8 mouse cellular contexts compared by ENCODE assay signal in the genomic region with DNA sequence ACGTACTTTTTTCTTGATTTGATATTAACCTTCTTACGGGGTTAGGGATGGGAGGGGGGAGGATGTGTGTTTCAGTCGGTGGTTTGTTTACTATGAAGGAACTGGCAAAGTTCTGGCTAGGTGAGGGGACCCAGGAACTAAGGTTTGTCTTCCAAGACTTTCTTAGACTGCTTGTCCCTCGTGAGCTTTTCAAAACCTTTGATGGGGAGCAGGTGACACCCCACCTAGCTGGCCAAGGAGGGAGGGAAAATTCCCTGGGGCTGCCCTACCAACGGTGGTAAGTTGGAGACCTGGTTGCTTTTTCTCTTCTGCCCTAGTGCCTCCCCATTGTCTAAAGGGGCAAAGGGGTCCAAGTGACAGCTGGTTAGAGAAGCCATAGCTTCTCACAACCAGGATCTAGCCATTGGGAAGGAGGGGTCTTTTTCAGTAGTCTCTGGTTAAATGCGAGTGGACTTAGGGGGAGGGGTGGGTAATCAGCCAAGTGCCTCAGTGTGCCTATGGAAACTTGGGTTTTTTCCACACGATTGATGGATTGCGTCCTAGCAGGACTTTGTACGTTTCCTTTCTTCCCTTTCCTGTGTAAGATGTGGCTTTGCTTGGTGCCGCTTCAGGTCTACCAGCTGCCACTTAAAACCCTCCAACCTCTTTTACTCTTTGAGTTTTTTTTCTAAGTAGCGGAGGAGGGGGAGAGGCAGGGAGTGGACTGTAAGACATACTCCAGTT. TPM values are rescaled to one million over a fixed set of nuclear protein-coding genes. Genes with fewer than 3 reads are reported as not detected.
DNase-seq lines count a peak whose midpoint lies in the region; ATAC-seq lines count a peak whose summit lies in the region.

No protein-coding gene starts in this region.

- H3K4me1 ChIP-seq in hindbrain, embryonic 14.5 days (replicated peaks; ENCODE audit: control insufficient read depth, insufficient read depth, low read length): peaks cover 31% of the 10 kb centered on the region
- peaks cover 62% of the 10 kb centered on the region for H3K4me1 ChIP-seq in midbrain, embryonic 13.5 days (replicated peaks)

- peak overlapping the region; percentile 73 for H3K4me2 ChIP-seq in hindbrain, embryonic 14.5 days (replicated peaks)
- peak overlapping the region; percentile 99 for H3K4me2 ChIP-seq in midbrain, embryonic 13.5 days (replicated peaks)

- peak overlapping the region; percentile 94 for H3K9ac ChIP-seq in hindbrain, embryonic 14.5 days
- H3K9ac ChIP-seq in midbrain, embryonic 13.5 days (replicated peaks): peak overlapping the region; percentile 99

- no peaks in the 10 kb centered on the region for H3K36me3 ChIP-seq in hindbrain, embryonic 14.5 days (replicated peaks; ENCODE audit: control insufficient read depth, insufficient read depth)
- H3K36me3 ChIP-seq in midbrain, embryonic 13.5 days: no peaks in the 10 kb centered on the region

- no peaks in the 10 kb centered on the region for H3K9me3 ChIP-seq in hindbrain, embryonic 14.5 days (ENCODE audit: control insufficient read depth, low read length)
- H3K9me3 ChIP-seq in midbrain, embryonic 13.5 days: no peaks in the 10 kb centered on the region

- peak overlapping the region; percentile 61 for H3K4me3 ChIP-seq in hindbrain, embryonic 14.5 days (replicated peaks; ENCODE audit: low read length)
- peak overlapping the region; percentile 60 for H3K4me3 ChIP-seq in midbrain, embryonic 13.5 days (replicated peaks)

- peak overlapping the region; percentile 27; the same call in 1 of the 2 replicates for H3K27ac ChIP-seq in hindbrain, embryonic 14.5 days
- peak overlapping the region; percentile 73; the same call in 1 of the 2 replicates for H3K27ac ChIP-seq in midbrain, embryonic 13.5 days

- DNase-seq in left cerebral cortex, postnatal 4 days: peak; percentile 38
- no peak for DNase-seq in left cerebral cortex, postnatal 14 days (ENCODE audit: low spot score in 2 of 2)
- DNase-seq in embryo, embryonic 10 days (ENCODE audit: low spot score): peak; percentile 54
- DNase-seq in hindbrain, embryonic 14.5 days (ENCODE audit: low spot score): no peak
- no peak for DNase-seq in cerebellum, postnatal 4 days (ENCODE audit: low spot score in 2 of 2)
- no peak for DNase-seq in right cerebral cortex, postnatal 14 days

- H3K27me3 ChIP-seq in hindbrain, embryonic 14.5 days (ENCODE audit: control insufficient read depth, insufficient read depth, low read length): 0 out of 2 replicates have a peak, but pooled peaks cover 6% of the 10 kb centered on the region
- peaks cover 5% of the 10 kb centered on the region; the same call in 1 of the 2 replicates for H3K27me3 ChIP-seq in midbrain, embryonic 13.5 days

- 7% methylated on average over 11 of the region's 11 CpGs for WGBS in hindbrain, embryonic 14.5 days
- WGBS in midbrain, embryonic 13.5 days: 11% methylated on average over 11 of the region's 11 CpGs

- intact Hi-C loops in left cerebral cortex, postnatal 4 days (cut with DNase I): no loop called here
- intact Hi-C loops in left cerebral cortex, postnatal 14 days (cut with DNase I): no loop called here

- peak; percentile 4; the same call in 1 of the 2 replicates for ATAC-seq in hindbrain, embryonic 14.5 days (ENCODE audit: low FRiP score)
- no peak for ATAC-seq in midbrain, embryonic 13.5 days
- no peak for ATAC-seq in granulocyte monocyte progenitor cell, adult 5-6 weeks (replicated peaks; ENCODE audit: poor library complexity, severe bottlenecking)

RNA-seq across cellular contexts. Expression of a gene that starts 1.4 kb away (rescaled TPM):
- 10 to 100 TPM; 84.8 to 94.8 TPM for total RNA-seq in left cerebral cortex, postnatal 4 days (2021)
- 10 to 100 TPM; 73.5 to 88.2 TPM for total RNA-seq in left cerebral cortex, postnatal 14 days (2021)
- polyA plus RNA-seq in hindbrain, embryonic 14.5 days (2014; fragmentation: Nextera tagmentation; extraction: Ambion mirVana): 74.8 and 75.7 TPM in 2 replicates
- polyA plus RNA-seq in midbrain, embryonic 13.5 days (2015; fragmentation: Nextera tagmentation; extraction: Ambion mirVana): 329 and 351 TPM in 2 replicates
- total RNA-seq in granulocyte monocyte progenitor cell, adult 5-6 weeks (2014; fragmentation: Nextera tagmentation): 10.6 and 17.0 TPM in 2 replicates
- total RNA-seq in granulocyte monocyte progenitor cell, adult 5-6 weeks (2017): 19.6 and 24.4 TPM in 2 replicates

RNA-seq across cellular contexts. Expression of a gene that starts 12.0 kb away (rescaled TPM):
- total RNA-seq in left cerebral cortex, postnatal 4 days (2021): 1 to 10 TPM in 1 of 2 experiments, not detected in 1; 1.0 TPM
- under 1 TPM in 1 of 2 experiments, not detected in 1; 0.44 TPM for total RNA-seq in left cerebral cortex, postnatal 14 days (2021)
- polyA plus RNA-seq in hindbrain, embryonic 14.5 days (2014; fragmentation: Nextera tagmentation; extraction: Ambion mirVana): not detected in 2 replicates
- not detected in 2 replicates for polyA plus RNA-seq in midbrain, embryonic 13.5 days (2015; fragmentation: Nextera tagmentation; extraction: Ambion mirVana)
- total RNA-seq in granulocyte monocyte progenitor cell, adult 5-6 weeks (2014; fragmentation: Nextera tagmentation): 0.73 TPM in 1 of 2 replicates, not detected in the other
- total RNA-seq in granulocyte monocyte progenitor cell, adult 5-6 weeks (2017): 0.65 and 2.1 TPM in 2 replicates

RNA-seq across cellular contexts. Expression of a gene that starts 33.0 kb away (rescaled TPM):
- 10 to 100 TPM; 25.5 to 27.2 TPM for total RNA-seq in left cerebral cortex, postnatal 4 days (2021)
- 10 to 100 TPM; 17.3 to 18.6 TPM for total RNA-seq in left cerebral cortex, postnatal 14 days (2021)
- polyA plus RNA-seq in hindbrain, embryonic 14.5 days (2014; fragmentation: Nextera tagmentation; extraction: Ambion mirVana): 42.2 and 53.1 TPM in 2 replicates
- polyA plus RNA-seq in midbrain, embryonic 13.5 days (2015; fragmentation: Nextera tagmentation; extraction: Ambion mirVana): 52.6 and 56.4 TPM in 2 replicates
- 14.5 and 21.9 TPM in 2 replicates for total RNA-seq in granulocyte monocyte progenitor cell, adult 5-6 weeks (2014; fragmentation: Nextera tagmentation)
- 14.0 and 20.8 TPM in 2 replicates for total RNA-seq in granulocyte monocyte progenitor cell, adult 5-6 weeks (2017)

RNA-seq across cellular contexts. Expression of a gene that starts 45.3 kb away (rescaled TPM):
- 100 to 1,000 TPM; 116 to 122 TPM for total RNA-seq in left cerebral cortex, postnatal 4 days (2021)
- 10 to 100 TPM; 80.6 to 81.3 TPM for total RNA-seq in left cerebral cortex, postnatal 14 days (2021)
- polyA plus RNA-seq in hindbrain, embryonic 14.5 days (2014; fragmentation: Nextera tagmentation; extraction: Ambion mirVana): 170 and 177 TPM in 2 replicates
- polyA plus RNA-seq in midbrain, embryonic 13.5 days (2015; fragmentation: Nextera tagmentation; extraction: Ambion mirVana): 180 and 186 TPM in 2 replicates
- total RNA-seq in granulocyte monocyte progenitor cell, adult 5-6 weeks (2014; fragmentation: Nextera tagmentation): 228 and 235 TPM in 2 replicates
- total RNA-seq in granulocyte monocyte progenitor cell, adult 5-6 weeks (2017): 310 and 312 TPM in 2 replicates

Comparison
In these comparisons a context has a peak if more than half of its experiments do, and no peak if none do; other contexts are left out.
1. DNase-seq: peak in left cerebral cortex, postnatal 4 days (single experiment) and embryo, embryonic 10 days (single experiment); none in left cerebral cortex, postnatal 14 days (0 of 2), hindbrain, embryonic 14.5 days (single experiment), cerebellum, postnatal 4 days (0 of 2) and right cerebral cortex, postnatal 14 days (single experiment).